Mouse (Mus musculus) testis, postnatal 10 days (tissue): ENCODE measurements around the gene Reep6.

Source experiments
- DNase-seq: peaks from one replicate; pipeline ENCODE4 v3.0.0; 2021; ENCODE audit warnings: low spot score

Reep6 gene

DNA sequence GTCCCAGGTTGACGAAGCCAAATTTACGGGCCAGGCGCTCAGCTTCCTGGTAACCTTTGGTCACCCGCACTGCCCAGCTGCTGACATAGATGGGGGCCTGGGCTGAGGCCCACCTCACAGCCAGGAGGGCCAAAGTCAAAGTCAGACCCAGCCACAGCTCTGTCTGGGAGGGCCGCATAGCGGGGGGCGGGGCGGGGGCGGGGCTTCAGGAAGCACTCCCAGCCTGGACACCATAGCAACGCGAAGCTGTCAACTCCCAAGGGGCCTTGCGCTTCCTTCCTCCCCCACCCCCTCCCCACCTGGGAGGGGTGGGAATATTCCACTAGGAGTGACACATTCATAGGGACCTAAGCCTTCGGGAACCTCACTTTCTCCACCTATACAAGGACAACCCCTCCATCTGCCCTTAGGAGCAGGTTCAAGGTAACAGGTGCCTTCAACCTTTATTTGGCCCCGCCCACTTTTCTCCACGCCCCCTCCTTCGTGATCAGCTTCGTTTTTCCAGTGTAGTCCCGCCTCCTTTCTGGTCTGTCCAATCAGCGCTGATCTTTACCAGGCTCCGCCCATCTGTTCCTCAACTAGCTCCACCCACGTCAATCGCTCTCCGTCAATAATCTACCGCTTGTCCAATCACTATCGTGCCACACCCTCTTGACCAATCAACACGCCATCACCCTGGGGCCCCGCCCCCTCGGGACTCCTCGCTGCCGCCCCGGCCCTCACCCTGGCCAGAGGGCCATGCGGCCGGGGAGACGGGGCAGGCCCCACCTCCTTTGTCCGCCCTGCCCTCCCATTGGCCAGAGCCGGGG is at the start of gene Reep6, which contains the start of gene Pcsk4:
Reep6 (plus strand) TSS at position 681 of the 809 bp plus-strand sequence.
Pcsk4 (minus strand) TSS at position 226 of the 809 bp plus-strand sequence.
- DNase-seq = peak; percentile 98

DNA sequence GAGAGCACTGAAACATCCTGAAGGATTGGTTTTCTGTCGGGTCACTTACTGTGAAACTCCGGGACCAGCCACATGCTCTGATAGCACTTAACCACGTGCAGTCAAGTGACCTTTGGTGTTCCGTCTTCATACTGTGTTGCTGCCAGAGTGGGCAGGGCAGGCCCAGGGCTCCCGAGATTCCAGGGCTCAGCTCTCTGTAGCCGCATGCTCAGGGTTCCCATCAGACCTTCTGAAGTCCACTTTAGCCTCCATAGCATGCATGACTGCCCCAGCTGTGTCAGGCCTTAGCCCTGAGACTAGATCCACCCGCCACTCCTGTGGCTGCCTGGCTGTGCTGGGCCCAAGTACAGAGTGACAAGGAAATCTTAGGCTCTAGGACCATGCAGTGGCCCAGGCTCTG is 48.4 kb upstream of the Reep6 start:
- no peak for DNase-seq

- DNase-seq = no peak
Measured at GRCm38 (mm10) chr10:80281921-80282371, 47.8 kb upstream of the Reep6 start.

GRCm38 (mm10) chr10:80282481-80283441 is 47.0 kb upstream of the Reep6 start:
- no peak for DNase-seq

DNA sequence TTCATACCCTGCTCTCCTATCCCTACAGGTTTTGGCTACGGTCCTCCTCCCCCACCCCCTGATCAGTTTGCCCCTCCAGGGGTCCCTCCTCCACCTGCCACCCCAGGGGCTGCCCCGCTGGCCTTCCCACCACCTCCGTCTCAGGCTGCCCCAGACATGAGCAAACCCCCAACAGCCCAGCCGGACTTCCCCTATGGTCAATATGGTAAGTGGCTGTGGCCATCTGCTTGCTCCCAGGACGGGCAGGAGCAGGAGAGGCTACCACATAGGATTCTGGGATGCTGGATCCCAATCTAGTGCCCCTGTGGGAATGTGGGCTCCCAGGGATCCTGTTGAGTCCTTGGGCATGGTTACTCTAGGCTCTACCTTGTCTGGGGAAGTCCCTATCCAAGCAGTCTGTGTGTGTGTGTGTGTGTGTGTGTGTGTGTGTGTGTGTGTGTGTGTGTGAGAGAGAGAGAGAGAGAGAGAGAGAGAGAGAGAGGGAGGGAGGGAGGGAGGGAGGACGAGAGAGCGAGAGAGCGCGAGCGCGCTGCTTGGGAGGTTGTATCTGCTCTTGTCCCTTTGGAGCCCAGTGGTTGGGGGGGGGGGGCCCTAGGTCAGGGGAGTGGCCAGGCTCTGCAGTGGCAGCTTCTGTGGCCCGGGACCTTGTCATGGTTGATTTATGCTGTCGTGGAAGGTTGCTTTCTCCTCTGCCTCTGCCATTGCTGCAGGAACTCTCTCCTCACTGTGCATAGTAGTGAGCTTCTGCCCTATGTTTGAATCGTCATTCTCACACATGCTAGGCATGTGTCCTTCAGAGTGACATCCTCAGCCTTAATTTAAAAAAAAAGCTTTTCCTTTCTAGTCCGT is 44.3 kb upstream of the Reep6 start:
- DNase-seq = no peak

GRCm38 (mm10) chr10:80288097-80288496 is 41.7 kb upstream of the Reep6 start:
- DNase-seq = no peak

DNA sequence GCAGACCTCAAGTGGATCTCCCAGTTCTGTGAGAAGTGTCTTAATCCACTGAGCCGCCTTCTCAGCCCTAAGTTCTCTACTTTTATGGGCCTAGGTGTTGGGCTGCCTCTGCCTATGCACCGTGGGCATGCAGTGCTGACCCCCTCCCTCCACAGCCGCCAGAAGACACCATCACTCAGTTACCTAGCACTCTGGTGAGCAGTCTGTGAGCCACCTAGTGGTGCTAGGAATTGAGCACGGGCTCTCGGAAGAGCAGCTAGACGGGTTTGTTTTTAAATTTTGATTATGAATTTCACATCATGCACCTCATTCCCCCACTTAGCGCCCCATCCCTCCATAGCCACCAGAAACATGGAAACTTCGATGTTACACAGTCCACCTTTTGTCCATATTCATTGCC is 41.1 kb upstream of the Reep6 start:
- DNase-seq = no peak

- DNase-seq = peak; percentile 97
Measured at GRCm38 (mm10) chr10:80292251-80293146, 37.3 kb upstream of the Reep6 start, which contains the start of gene Rps15. Gene Rps15, plus strand, starts transcription at chr10:80292453.

GRCm38 (mm10) chr10:80293325-80293724 is 36.4 kb upstream of the Reep6 start:
- no peak for DNase-seq

- DNase-seq = no peak
Measured at GRCm38 (mm10) chr10:80294311-80294710, 35.4 kb upstream of the Reep6 start.

DNA sequence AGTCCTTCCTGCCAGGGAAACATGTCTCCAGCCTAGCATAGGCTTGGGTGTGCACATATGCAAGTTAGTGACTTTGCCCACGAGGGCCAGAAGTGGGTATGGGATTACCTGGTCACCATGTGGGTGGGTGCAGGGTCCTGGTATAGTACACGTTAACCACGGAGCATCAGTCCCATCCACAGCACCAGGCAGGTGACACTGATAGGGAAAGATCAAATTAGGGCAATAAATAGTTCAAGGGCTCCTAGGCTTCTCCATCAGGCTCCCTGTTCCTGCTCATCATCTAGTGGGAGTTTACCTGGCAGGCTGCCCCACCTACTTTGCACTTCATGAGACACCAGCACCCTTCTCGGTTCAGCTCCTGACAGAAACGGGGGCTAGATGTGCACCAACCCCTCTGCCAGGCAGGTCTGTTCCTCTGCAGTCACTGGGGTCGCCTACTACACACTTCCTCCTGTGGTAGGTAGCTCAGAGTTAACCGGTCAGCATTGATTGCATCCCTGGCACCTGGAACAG is 34.9 kb upstream of the Reep6 start:
- peak; percentile 63 for DNase-seq

GRCm38 (mm10) chr10:80295618-80296425 is 33.9 kb upstream of the Reep6 start, which contains the start of gene Apc2:
Gene Apc2, plus strand, starts transcription at chr10:80295977.
- DNase-seq = peak; percentile 78

DNA sequence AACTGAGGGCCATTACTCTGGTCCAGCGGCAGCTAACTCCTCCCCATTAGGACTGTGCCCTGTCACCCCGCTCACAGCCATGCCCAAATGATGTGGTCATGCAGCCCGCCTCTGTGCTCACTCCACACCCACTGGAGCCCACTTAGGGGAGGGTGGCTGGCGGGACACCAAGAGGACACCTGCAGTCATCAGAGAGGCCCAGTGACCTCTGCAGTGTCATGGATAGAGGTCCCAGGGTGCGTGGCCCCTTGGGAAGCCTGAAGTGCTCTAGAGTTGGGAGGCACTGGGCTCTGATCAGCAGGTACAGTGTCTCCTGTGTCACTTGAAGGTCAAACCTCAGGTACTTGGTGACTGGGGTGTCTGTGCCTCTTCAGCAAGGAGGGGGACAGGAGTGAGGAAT is 32.9 kb upstream of the Reep6 start:
- DNase-seq = no peak

GRCm38 (mm10) chr10:80297526-80298133 is 32.1 kb upstream of the Reep6 start:
- DNase-seq = no peak

DNA sequence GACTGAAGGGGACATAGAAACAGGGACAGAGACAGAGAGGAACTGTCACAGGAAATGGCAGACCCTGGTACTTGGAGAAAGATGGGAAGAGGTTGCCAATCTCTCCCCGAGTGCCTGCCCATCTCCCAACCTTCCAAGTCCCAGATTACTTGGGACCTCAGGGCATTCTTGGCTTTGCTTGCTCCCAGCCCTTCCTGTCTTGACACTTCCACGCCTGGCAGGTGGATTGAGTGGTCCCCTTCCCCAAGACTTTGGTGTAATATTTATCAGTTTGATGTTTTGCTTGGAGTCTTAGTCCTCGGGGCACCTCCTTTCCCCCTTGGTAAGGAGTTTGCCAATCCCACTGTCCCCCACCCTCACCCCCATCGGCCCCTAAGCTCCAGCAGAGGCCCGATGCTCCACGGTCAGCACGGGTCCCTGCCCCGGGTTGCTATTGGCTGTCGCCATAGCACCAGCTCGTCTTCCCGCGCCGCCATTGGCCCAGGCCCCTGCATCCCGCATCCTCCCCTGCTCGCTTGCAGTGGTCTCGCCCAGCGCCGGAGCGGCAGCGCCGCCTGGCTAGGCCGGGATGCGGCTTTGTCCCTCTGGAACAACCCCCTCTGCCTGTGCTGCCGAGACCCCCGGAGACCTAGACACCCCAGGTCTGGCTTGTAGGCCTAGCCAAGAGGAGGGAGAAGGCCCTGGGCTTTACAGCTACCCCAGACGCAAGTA is 31.0 kb upstream of the Reep6 start:
- DNase-seq = peak; percentile 68

DNA sequence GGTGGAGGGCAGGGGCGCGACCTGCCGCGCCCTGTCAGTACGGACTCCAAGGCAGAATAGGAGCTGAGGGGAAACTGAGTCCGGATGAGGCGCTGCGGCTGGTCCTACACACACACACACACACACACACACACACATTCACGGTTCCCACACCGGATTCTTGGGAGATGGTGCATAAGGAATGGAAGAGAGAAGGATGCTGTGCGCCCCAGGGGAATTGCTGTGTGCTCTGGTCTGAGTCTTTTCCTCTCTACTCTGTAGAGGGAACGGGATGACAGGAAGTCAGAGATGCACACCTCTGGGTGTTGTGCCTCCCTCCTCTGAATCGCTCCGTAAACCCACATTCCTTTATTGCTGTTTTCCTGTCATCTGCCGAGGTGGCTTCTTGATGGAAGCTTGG is 30.5 kb upstream of the Reep6 start:
- no peak for DNase-seq

- DNase-seq = no peak
Measured at GRCm38 (mm10) chr10:80299824-80300223, 29.9 kb upstream of the Reep6 start.

- no peak for DNase-seq
Measured at GRCm38 (mm10) chr10:80300672-80301181, 29.0 kb upstream of the Reep6 start.
